Mouse (Mus musculus) liver, adult 2 months (tissue): ENCODE results near the gene Grwd1.

Experiments used
- CTCF ChIP-seq: fragments of 200-500 bp; IDR thresholded peaks from 2 replicates; pipeline ENCODE4 v1.5.1; 2011; ENCODE audit warnings: low read depth, low read length, control low read depth
- POLR2A ChIP-seq: fragments of 200-500 bp; IDR thresholded peaks from 2 replicates; pipeline ENCODE4 v1.6.1; 2011; ENCODE audit warnings: low read length, control low read depth; ENCODE audit not compliant: insufficient read depth; ENCODE audit errors: extremely low read depth

DNA sequence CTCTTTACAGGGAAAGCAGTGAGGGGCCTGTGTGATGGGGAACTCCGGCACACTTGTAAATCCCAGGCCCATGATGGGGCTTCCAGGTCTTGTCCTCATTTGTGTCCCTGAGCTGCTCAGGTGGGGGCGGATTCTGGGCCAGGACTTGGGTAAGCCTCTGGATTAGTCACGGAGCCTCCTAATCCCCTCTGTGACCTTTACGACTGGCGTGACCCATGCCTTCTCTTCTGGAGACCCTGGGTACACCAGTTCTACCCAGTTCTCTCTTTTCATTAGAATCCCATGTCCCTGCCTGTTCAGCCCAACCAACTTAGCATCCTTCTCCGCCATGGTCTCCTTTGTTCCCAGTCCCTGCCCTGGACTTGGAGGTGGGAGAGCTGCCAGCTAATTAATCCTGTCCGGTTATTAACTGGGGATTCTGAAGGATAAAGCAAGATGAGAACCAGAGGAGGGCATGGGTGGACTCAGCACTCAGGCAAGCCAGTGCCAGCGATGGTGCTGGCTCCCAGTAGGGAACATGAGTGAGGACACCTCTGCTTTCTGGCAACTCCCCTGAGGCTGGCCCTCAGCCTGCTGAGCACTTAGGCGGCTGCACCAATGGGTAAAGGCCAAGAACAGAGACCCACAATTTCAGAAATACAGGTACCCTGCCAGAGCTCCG, 15.3 kb downstream of the Grwd1 start:
- TF ChIP-seq POLR2A (no peak), CTCF (no peak)
